Mouse (Mus musculus) megakaryocyte, embryonic 14.5 days (primary cell): Measurements from ENCODE around the gene Bsg. TPM values are rescaled to one million over a fixed set of nuclear protein-coding genes. Genes with fewer than 3 reads are reported as not detected.

Experiments used
- H3K27me3 ChIP-seq: replicated peaks from 2 replicates; pipeline ENCODE3; 2012; ENCODE audit warnings: inconsistent platforms
- H3K36me3 ChIP-seq: replicated peaks from 2 replicates; pipeline ENCODE3; 2012; ENCODE audit warnings: low read length, inconsistent platforms, mixed read lengths
- H3K4me1 ChIP-seq: 2 replicates; pipeline ENCODE4 v1.6.1; 2012; ENCODE audit warnings: inconsistent platforms
- H3K4me3 ChIP-seq: replicated peaks from 2 replicates; pipeline ENCODE3; 2012; ENCODE audit warnings: moderate library complexity, mild to moderate bottlenecking, inconsistent platforms
- H3K9me3 ChIP-seq: 2 replicates; pipeline ENCODE4 v1.6.1; 2012; ENCODE audit warnings: inconsistent platforms
- FLI1 ChIP-seq: IDR thresholded peaks from 2 replicates; pipeline ENCODE4 v1.6.1; 2012; ENCODE audit warnings: low read length, inconsistent platforms, mixed read lengths
- GATA1 ChIP-seq: IDR thresholded peaks from 3 replicates; pipeline ENCODE4 v1.6.1; 2012; ENCODE audit warnings: mixed read lengths, low read length, inconsistent platforms, borderline replicate concordance
- polyA plus RNA-seq: library from polyadenylated mRNA; stranded (reverse); fragments of >175 nt; gene quantifications from 2 replicates; pipeline ENCODE4 v1.2.3, GENCODE M21; 2012; ENCODE audit warnings: low replicate concordance; ENCODE audit not compliant: insufficient read depth

Bsg gene
- polyA plus RNA-seq, 1 experiment, result 3,272 TPM

- H3K4me1 ChIP-seq, result peaks cover 52% of the 10 kb centered on the region
- H3K4me3 ChIP-seq, result peak overlapping the region; percentile 98
- peaks cover 3% of the 10 kb centered on the region for H3K27me3 ChIP-seq
- TF ChIP-seq GATA1 (no peak), FLI1 (no peak)
- H3K9me3 ChIP-seq, result no peaks in the 10 kb centered on the region
- H3K36me3 ChIP-seq, result peaks cover 26% of the 10 kb centered on the region
Observed at GRCm38 (mm10) chr10:79703541-79703940, 750 bp upstream of the Bsg start.

GRCm38 (mm10) chr10:79704970-79705360, 674 bp downstream of the Bsg start:
- TF ChIP-seq GATA1 (no peak), FLI1 (no peak)
- Histone ChIP-seq H3K36me3 (peaks cover 40% of the 10 kb centered on the region), H3K4me3 (peak overlapping the region; percentile 98), H3K27me3 (no peaks in the 10 kb centered on the region), H3K9me3 (no peaks in the 10 kb centered on the region), H3K4me1 (peaks cover 66% of the 10 kb centered on the region)

- TF ChIP-seq GATA1 (0 out of 3 replicates have a peak, but pooled peaks have one; percentile 59), FLI1 (no peak)
- no peaks in the 10 kb centered on the region for H3K27me3 ChIP-seq
- H3K9me3 ChIP-seq, result no peaks in the 10 kb centered on the region
- peaks cover 50% of the 10 kb centered on the region for H3K36me3 ChIP-seq
- H3K4me1 ChIP-seq, result peaks cover 71% of the 10 kb centered on the region
- H3K4me3 ChIP-seq, result peak overlapping the region; percentile 98
Observed at GRCm38 (mm10) chr10:79705951-79706350, 1.7 kb downstream of the Bsg start.

GRCm38 (mm10) chr10:79706406-79707094, 2.3 kb downstream of the Bsg start:
- H3K9me3 ChIP-seq, result no peaks in the 10 kb centered on the region
- H3K4me1 ChIP-seq, result peaks cover 73% of the 10 kb centered on the region
- peak overlapping the region; percentile 98 for H3K4me3 ChIP-seq
- H3K27me3 ChIP-seq, result no peaks in the 10 kb centered on the region
- no peak for TF ChIP-seq FLI1
- TF ChIP-seq GATA1, result no peak
- peaks cover 56% of the 10 kb centered on the region for H3K36me3 ChIP-seq

- no peaks in the 10 kb centered on the region for H3K27me3 ChIP-seq
- H3K4me3 ChIP-seq, result peak overlapping the region; percentile 98
- H3K9me3 ChIP-seq, result no peaks in the 10 kb centered on the region
- no peak for TF ChIP-seq FLI1
- no peak for TF ChIP-seq GATA1
- H3K4me1 ChIP-seq, result peaks cover 79% of the 10 kb centered on the region
- H3K36me3 ChIP-seq, result peaks cover 62% of the 10 kb centered on the region
Observed at GRCm38 (mm10) chr10:79707162-79707561, 2.9 kb downstream of the Bsg start.

GRCm38 (mm10) chr10:79707759-79708158, 3.5 kb downstream of the Bsg start:
- no peaks in the 10 kb centered on the region for H3K9me3 ChIP-seq
- no peaks in the 10 kb centered on the region for H3K27me3 ChIP-seq
- TF ChIP-seq GATA1, result no peak
- peak overlapping the region; percentile 98 for H3K4me3 ChIP-seq
- peaks cover 85% of the 10 kb centered on the region for H3K4me1 ChIP-seq
- peaks cover 63% of the 10 kb centered on the region for H3K36me3 ChIP-seq

GRCm38 (mm10) chr10:79708668-79709067, 4.4 kb downstream of the Bsg start:
- peaks cover 63% of the 10 kb centered on the region for H3K36me3 ChIP-seq
- H3K9me3 ChIP-seq, result no peaks in the 10 kb centered on the region
- H3K4me1 ChIP-seq, result peaks cover 91% of the 10 kb centered on the region
- H3K4me3 ChIP-seq, result peak overlapping the region; percentile 69
- TF ChIP-seq FLI1, result no peak
- no peak for TF ChIP-seq GATA1
- no peaks in the 10 kb centered on the region for H3K27me3 ChIP-seq

GRCm38 (mm10) chr10:79709307-79709706, 5.0 kb downstream of the Bsg start:
- TF ChIP-seq FLI1 (no peak), GATA1 (no peak)
- Histone ChIP-seq H3K4me3 (peak overlapping the region; percentile 69), H3K36me3 (peaks cover 63% of the 10 kb centered on the region), H3K27me3 (peaks cover 3% of the 10 kb centered on the region), H3K4me1 (peaks cover 91% of the 10 kb centered on the region), H3K9me3 (no peaks in the 10 kb centered on the region)

- Histone ChIP-seq H3K4me3 (no peak overlapping the region), H3K4me1 (peaks cover 78% of the 10 kb centered on the region), H3K9me3 (no peaks in the 10 kb centered on the region), H3K27me3 (peaks cover 29% of the 10 kb centered on the region), H3K36me3 (peaks cover 52% of the 10 kb centered on the region)
- TF ChIP-seq GATA1 (no peak), FLI1 (no peak)
Observed at GRCm38 (mm10) chr10:79712029-79712428, 7.7 kb downstream of the Bsg start.

GRCm38 (mm10) chr10:79712499-79713126, 8.3 kb downstream of the Bsg start:
- Histone ChIP-seq H3K36me3 (peaks cover 46% of the 10 kb centered on the region), H3K27me3 (peaks cover 35% of the 10 kb centered on the region), H3K4me1 (peaks cover 78% of the 10 kb centered on the region), H3K9me3 (no peaks in the 10 kb centered on the region), H3K4me3 (no peak overlapping the region)
- no peak for TF ChIP-seq FLI1
- TF ChIP-seq GATA1, result no peak
